Mouse (Mus musculus): ENCODE data around the gene Nfkb1. TPM values are rescaled to one million over a fixed set of nuclear protein-coding genes. Genes with fewer than 3 reads are reported as not detected.

Gene Nfkb1
- total and polyA plus RNA-seq, 3 experiments, result 44.8 to 93.6 (median 59.9) TPM

- Histone ChIP-seq H3K4me3 (ENCODE audit: control insufficient read depth in 1 of 2, insufficient read depth in 1 of 2, low read depth in 2 of 2, low read length in 2 of 2) (no peak overlapping the region), H3K27ac (ENCODE audit: control insufficient read depth, low read depth, low read length) (no peak overlapping the region), H3K9ac (ENCODE audit: control insufficient read depth, low read depth, low read length, poor library complexity, severe bottlenecking) (no peak overlapping the region), H3K79me2 (ENCODE audit: control insufficient read depth, insufficient read depth, low read length, poor library complexity) (no peaks in the 10 kb centered on the region), H3K9me3 (replicated peaks; ENCODE audit: insufficient read depth, low read length) (no peaks in the 10 kb centered on the region), H3K4me1 (ENCODE audit: control insufficient read depth in 1 of 2, insufficient read depth in 2 of 2, low read length in 2 of 2) (peaks cover 0 to 8% of the 10 kb centered on the region in 2 experiments; a peak in 2 of 4 replicates), H3K36me3 (ENCODE audit: control insufficient read depth in 1 of 2, insufficient read depth in 2 of 2, low read length in 2 of 2) (peaks cover 0 to 11% of the 10 kb centered on the region in 2 experiments; a peak in 2 of 4 replicates), H3K27me3 (ENCODE audit: control insufficient read depth in 1 of 2, insufficient read depth in 2 of 2, low read length in 2 of 2) (no peaks in the 10 kb centered on the region)
- TF ChIP-seq USF2 (IDR thresholded peaks at IDR 0.05; ENCODE audit: borderline replicate concordance in 1 of 2, insufficient read depth in 1 of 2, low read depth in 1 of 2, low read length in 2 of 2) (no peak), MYB (IDR thresholded peaks at IDR 0.05; ENCODE audit: low read depth, low read length) (0 out of 2 replicates have a peak, but pooled peaks have one; percentile 24)
- DNase-seq (ENCODE audit: low read depth, low spot score), result peak; percentile 71
These were observed 105.9 kb downstream of the Nfkb1 start for GRCm38 (mm10) chr3:135585482-135585881.

GRCm38 (mm10) chr3:135582246-135582645 is 109.1 kb downstream of the Nfkb1 start:
- Histone ChIP-seq H3K36me3 (ENCODE audit: control insufficient read depth in 1 of 2, insufficient read depth in 2 of 2, low read length in 2 of 2) (peaks cover 0 to 8% of the 10 kb centered on the region in 2 experiments; a peak in 2 of 4 replicates), H3K27ac (ENCODE audit: control insufficient read depth, low read depth, low read length) (no peak overlapping the region), H3K79me2 (ENCODE audit: control insufficient read depth, insufficient read depth, low read length, poor library complexity) (no peaks in the 10 kb centered on the region), H3K9ac (ENCODE audit: control insufficient read depth, low read depth, low read length, poor library complexity, severe bottlenecking) (no peak overlapping the region), H3K27me3 (ENCODE audit: control insufficient read depth in 1 of 2, insufficient read depth in 2 of 2, low read length in 2 of 2) (no peaks in the 10 kb centered on the region), H3K4me3 (ENCODE audit: control insufficient read depth in 1 of 2, insufficient read depth in 1 of 2, low read depth in 2 of 2, low read length in 2 of 2) (no peak overlapping the region), H3K4me1 (ENCODE audit: control insufficient read depth in 1 of 2, insufficient read depth in 2 of 2, low read length in 2 of 2) (peaks cover 0 to 7% of the 10 kb centered on the region in 2 experiments; a peak in 2 of 4 replicates), H3K9me3 (replicated peaks; ENCODE audit: insufficient read depth, low read length) (no peaks in the 10 kb centered on the region)
- DNase-seq (ENCODE audit: low read depth, low spot score), result no peak
- TF ChIP-seq BHLHE40 (IDR thresholded peaks at IDR 0.05; ENCODE audit: borderline replicate concordance, low read depth, low read length) (no peak), E2F4 (IDR thresholded peaks at IDR 0.05; ENCODE audit: borderline replicate concordance, low read depth, low read length) (no peak), MAX (IDR thresholded peaks at IDR 0.05; ENCODE audit: low read length) (no peak), KAT2A (conservative IDR thresholded peaks at IDR 0.05; ENCODE audit: low read depth, low read length) (no peak), POLR2AphosphoS5 (IDR thresholded peaks at IDR 0.05; ENCODE audit: borderline replicate concordance, low read depth, low read length) (no peak), ELF1 (IDR thresholded peaks at IDR 0.05; ENCODE audit: low read depth, low read length) (no peak), POLR2A (IDR thresholded peaks at IDR 0.05; ENCODE audit: control insufficient read depth in 1 of 2, insufficient read depth in 1 of 2, low read depth in 1 of 2, low read length in 2 of 2, poor library complexity in 1 of 2) (no peak), HCFC1 (IDR thresholded peaks at IDR 0.05; ENCODE audit: low read depth, low read length) (no peak), ETS1 (IDR thresholded peaks at IDR 0.05; ENCODE audit: low read depth, low read length) (no peak), MEF2A (IDR thresholded peaks at IDR 0.05; ENCODE audit: extremely low read depth, insufficient replicate concordance, low read depth, low read length, poor library complexity, severe bottlenecking) (no peak), TBP (IDR thresholded peaks at IDR 0.05; ENCODE audit: low read depth, low read length) (no peak), CHD2 (IDR thresholded peaks at IDR 0.05; ENCODE audit: low read length) (no peak), ZNF384 (IDR thresholded peaks at IDR 0.05; ENCODE audit: low read depth, low read length) (no peak), TCF12 (IDR thresholded peaks at IDR 0.05; ENCODE audit: low read depth, low read length) (no peak), GATA1 (IDR thresholded peaks at IDR 0.05; ENCODE audit: low read depth, low read length) (no peak), ZKSCAN1 (IDR thresholded peaks at IDR 0.05; ENCODE audit: low read depth, low read length) (no peak), MYC (IDR thresholded peaks at IDR 0.05; ENCODE audit: low read depth, low read length) (no peak)

Measured in MEL (cell line).